Mouse (Mus musculus) midbrain, embryonic 12.5 days (tissue): ENCODE data around the gene Tnfrsf14. TPM values are rescaled to one million over a fixed set of nuclear protein-coding genes. Genes with fewer than 3 reads are reported as not detected.

Experiments used
- ATAC-seq: fragments of 200-750 bp; cut with Nextera tagmentation; 2 replicates; pipeline ENCODE4 v1.8.0; 2017; ENCODE audit warnings: low read depth, moderate TSS enrichment, moderate library complexity; ENCODE audit not compliant: low FRiP score
- H3K27ac ChIP-seq: fragments of 300-500 bp; sonication (generic); replicated peaks from 2 replicates; pipeline ENCODE4 v1.5.1; 2016; ENCODE audit warnings: mild to moderate bottlenecking
- H3K27me3 ChIP-seq: fragments of 300-500 bp; sonication (generic); 2 replicates; pipeline ENCODE4 v1.6.1; 2016; ENCODE audit warnings: mild to moderate bottlenecking
- H3K36me3 ChIP-seq: fragments of 300-500 bp; sonication (generic); 2 replicates; pipeline ENCODE4 v1.6.1; 2016
- H3K4me1 ChIP-seq: fragments of 300-500 bp; sonication (generic); 2 replicates; pipeline ENCODE4 v1.6.1; 2016
- H3K4me2 ChIP-seq: fragments of 300-500 bp; sonication (generic); replicated peaks from 2 replicates; pipeline ENCODE4 v1.6.1; 2016; ENCODE audit warnings: mild to moderate bottlenecking, moderate library complexity
- H3K4me3 ChIP-seq: fragments of 300-500 bp; sonication (generic); 2 replicates; pipeline ENCODE4 v1.5.1; 2016; ENCODE audit warnings: mild to moderate bottlenecking
- H3K9ac ChIP-seq: fragments of 300-500 bp; sonication (generic); replicated peaks from 2 replicates; pipeline ENCODE4 v1.6.1; 2016; ENCODE audit warnings: mild to moderate bottlenecking, moderate library complexity
- H3K9me3 ChIP-seq: fragments of 300-500 bp; sonication (generic); 2 replicates; pipeline ENCODE4 v1.6.1; 2016; ENCODE audit warnings: mild to moderate bottlenecking
- WGBS: fragments of 180-500 bp; shearing (Covaris S2); methylation state at CpG from one replicate; pipeline ENCODE4 v1.1.7; 2016; 5-methylcytosine and 5-hydroxymethylcytosine counted together
- polyA plus RNA-seq: library from polyadenylated mRNA; unstranded; fragments of >200 nt; fragmentation: Nextera tagmentation; extraction: Ambion mirVana; gene quantifications from 2 replicates; pipeline ENCODE4 v1.2.1, GENCODE M21; 2016

Gene Tnfrsf14
- polyA plus RNA-seq, 1 experiment from 2014 or later, result 0.78 TPM

- Histone ChIP-seq H3K27me3 (no peaks in the 10 kb centered on the region), H3K36me3 (no peaks in the 10 kb centered on the region), H3K9ac (no peak overlapping the region), H3K9me3 (no peaks in the 10 kb centered on the region), H3K4me2 (no peak overlapping the region), H3K4me3 (no peak overlapping the region), H3K4me1 (peaks cover 4% of the 10 kb centered on the region; the same call in 1 of the 2 replicates), H3K27ac (no peak overlapping the region; the same call in 1 of the 2 replicates)
- ATAC-seq, result no peak
- WGBS, result 84% methylated on average over 12 of the region's 12 CpGs
These were observed 811 bp upstream of the Tnfrsf14 start for GRCm38 (mm10) chr4:154929088-154929660.

DNA sequence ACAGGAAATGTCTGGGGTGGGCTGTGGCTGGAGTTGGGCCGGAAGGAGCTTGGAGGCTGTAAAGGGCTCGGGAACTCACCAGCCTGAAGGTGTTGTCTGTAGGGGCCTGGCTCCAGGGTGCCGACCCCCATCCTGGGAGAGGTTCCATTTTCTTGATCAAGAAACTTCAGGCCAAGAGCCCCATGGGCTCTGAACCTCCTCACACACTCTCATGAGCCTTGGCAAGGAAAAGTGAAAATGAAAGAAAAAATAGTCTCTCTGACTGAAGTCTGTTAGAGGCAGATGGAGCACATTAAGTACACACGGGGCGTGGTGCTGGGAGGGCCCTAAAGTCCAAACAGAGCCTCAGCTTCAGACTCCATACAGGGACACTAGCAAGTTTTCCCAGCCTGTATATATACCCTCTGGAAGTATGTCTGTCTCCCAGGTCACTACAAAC lies 445 bp downstream of the Tnfrsf14 start:
- WGBS, result 81% methylated on average over 5 of the region's 5 CpGs
- Histone ChIP-seq H3K9me3 (no peaks in the 10 kb centered on the region), H3K27me3 (no peaks in the 10 kb centered on the region), H3K9ac (no peak overlapping the region), H3K4me1 (peaks cover 4% of the 10 kb centered on the region; the same call in 1 of the 2 replicates), H3K27ac (no peak overlapping the region), H3K36me3 (no peaks in the 10 kb centered on the region), H3K4me2 (no peak overlapping the region), H3K4me3 (no peak overlapping the region)
- no peak for ATAC-seq

- 70% methylated on average over 9 of the region's 9 CpGs for WGBS
- H3K9ac ChIP-seq, result no peak overlapping the region; the same call in 1 of the 2 replicates
- ATAC-seq, result no peak
- no peaks in the 10 kb centered on the region for H3K27me3 ChIP-seq
- no peak overlapping the region for H3K4me2 ChIP-seq
- peaks cover 4% of the 10 kb centered on the region; the same call in 1 of the 2 replicates for H3K4me1 ChIP-seq
- H3K9me3 ChIP-seq, result no peaks in the 10 kb centered on the region
- H3K27ac ChIP-seq, result no peak overlapping the region
- H3K36me3 ChIP-seq, result no peaks in the 10 kb centered on the region
- no peak overlapping the region for H3K4me3 ChIP-seq
These were observed 1.1 kb downstream of the Tnfrsf14 start for GRCm38 (mm10) chr4:154926969-154927898.

DNA sequence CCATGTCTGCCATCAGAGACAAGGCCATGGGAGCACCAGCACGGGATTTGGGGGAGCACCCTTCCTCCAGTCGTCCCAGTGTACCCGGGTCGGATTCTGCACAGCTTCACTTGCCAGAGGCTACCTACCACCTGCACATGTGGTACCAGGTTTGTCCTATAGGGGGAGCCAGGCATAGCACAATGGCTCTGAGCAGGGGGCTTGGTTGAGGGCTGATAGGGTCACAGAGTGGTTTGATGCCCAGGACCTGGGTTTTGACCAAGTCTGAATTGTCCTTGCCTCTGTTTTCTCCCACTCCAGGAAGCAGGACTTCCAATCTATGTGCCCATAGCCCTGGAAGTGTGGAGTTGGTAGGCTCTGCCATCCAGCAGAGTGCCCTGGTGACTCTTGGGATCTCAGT lies 3.0 kb downstream of the Tnfrsf14 start:
- no peak overlapping the region for H3K4me3 ChIP-seq
- WGBS, result 53% methylated on average over 4 of the region's 4 CpGs
- ATAC-seq, result no peak
- H3K36me3 ChIP-seq, result no peaks in the 10 kb centered on the region
- H3K9me3 ChIP-seq, result no peaks in the 10 kb centered on the region
- H3K9ac ChIP-seq, result no peak overlapping the region
- peaks cover 4% of the 10 kb centered on the region; the same call in 1 of the 2 replicates for H3K4me1 ChIP-seq
- H3K4me2 ChIP-seq, result no peak overlapping the region
- no peak overlapping the region for H3K27ac ChIP-seq
- H3K27me3 ChIP-seq, result no peaks in the 10 kb centered on the region

GRCm38 (mm10) chr4:154922931-154923330 lies 5.4 kb downstream of the Tnfrsf14 start:
- Histone ChIP-seq H3K4me1 (no peaks in the 10 kb centered on the region), H3K27ac (no peak overlapping the region), H3K4me3 (no peak overlapping the region), H3K27me3 (no peaks in the 10 kb centered on the region), H3K36me3 (no peaks in the 10 kb centered on the region), H3K9me3 (no peaks in the 10 kb centered on the region), H3K4me2 (no peak overlapping the region), H3K9ac (no peak overlapping the region)
- WGBS, result 79% methylated on average over 5 of the region's 5 CpGs
- ATAC-seq, result no peak

DNA sequence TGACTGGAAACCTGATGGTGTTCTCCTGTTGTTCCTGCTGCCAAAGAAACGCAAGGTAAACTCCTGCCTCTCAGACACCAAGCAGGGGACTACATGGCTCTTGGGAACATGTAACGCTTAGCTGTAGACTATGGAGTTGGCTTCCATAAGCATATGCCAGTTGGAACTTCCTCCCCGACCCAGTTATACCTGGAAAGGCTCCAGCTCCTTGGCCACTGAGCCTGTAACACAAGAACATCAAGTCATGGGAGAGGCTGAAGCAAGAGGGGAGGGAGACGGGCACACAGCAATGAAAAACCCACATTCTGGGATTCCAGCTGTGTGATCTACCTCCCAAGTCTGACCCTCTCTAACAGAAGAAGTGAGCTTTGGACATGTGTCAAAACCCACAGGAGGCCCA lies 6.1 kb downstream of the Tnfrsf14 start:
- no peak for ATAC-seq
- WGBS, result 85% methylated on average over 4 of the region's 4 CpGs
- no peak overlapping the region for H3K27ac ChIP-seq
- no peaks in the 10 kb centered on the region for H3K4me1 ChIP-seq
- H3K4me3 ChIP-seq, result no peak overlapping the region
- H3K9ac ChIP-seq, result no peak overlapping the region
- H3K27me3 ChIP-seq, result no peaks in the 10 kb centered on the region
- H3K4me2 ChIP-seq, result no peak overlapping the region
- no peaks in the 10 kb centered on the region for H3K36me3 ChIP-seq
- no peaks in the 10 kb centered on the region for H3K9me3 ChIP-seq

- no peak for ATAC-seq
- no peak overlapping the region for H3K9ac ChIP-seq
- H3K27me3 ChIP-seq, result 0 out of 2 replicates have a peak, but pooled peaks cover 2% of the 10 kb centered on the region
- H3K36me3 ChIP-seq, result no peaks in the 10 kb centered on the region
- 85% methylated on average over 4 of the region's 4 CpGs for WGBS
- no peak overlapping the region for H3K27ac ChIP-seq
- H3K9me3 ChIP-seq, result no peaks in the 10 kb centered on the region
- no peaks in the 10 kb centered on the region for H3K4me1 ChIP-seq
- no peak overlapping the region for H3K4me3 ChIP-seq
- H3K4me2 ChIP-seq, result no peak overlapping the region
These were observed 11.7 kb downstream of the Tnfrsf14 start for GRCm38 (mm10) chr4:154916662-154917061.

- 0 out of 2 replicates have a peak, but pooled peaks cover 5% of the 10 kb centered on the region for H3K27me3 ChIP-seq
- WGBS, result 87% methylated on average over 10 of the region's 10 CpGs
- H3K36me3 ChIP-seq, result no peaks in the 10 kb centered on the region
- H3K4me2 ChIP-seq, result no peak overlapping the region
- H3K27ac ChIP-seq, result no peak overlapping the region
- H3K9ac ChIP-seq, result no peak overlapping the region
- peaks cover 10% of the 10 kb centered on the region for H3K4me1 ChIP-seq
- H3K9me3 ChIP-seq, result no peaks in the 10 kb centered on the region
- ATAC-seq, result no peak
- H3K4me3 ChIP-seq, result no peak overlapping the region
These were observed 13.1 kb downstream of the Tnfrsf14 start for GRCm38 (mm10) chr4:154915286-154915685.

GRCm38 (mm10) chr4:154914707-154915106 lies 13.7 kb downstream of the Tnfrsf14 start:
- Histone ChIP-seq H3K27me3 (0 out of 2 replicates have a peak, but pooled peaks cover 5% of the 10 kb centered on the region), H3K9ac (no peak overlapping the region), H3K27ac (no peak overlapping the region), H3K4me1 (peaks cover 12% of the 10 kb centered on the region), H3K4me3 (no peak overlapping the region), H3K4me2 (no peak overlapping the region), H3K9me3 (no peaks in the 10 kb centered on the region), H3K36me3 (no peaks in the 10 kb centered on the region)
- no peak for ATAC-seq
- WGBS, result 91% methylated on average over 3 of the region's 3 CpGs

DNA sequence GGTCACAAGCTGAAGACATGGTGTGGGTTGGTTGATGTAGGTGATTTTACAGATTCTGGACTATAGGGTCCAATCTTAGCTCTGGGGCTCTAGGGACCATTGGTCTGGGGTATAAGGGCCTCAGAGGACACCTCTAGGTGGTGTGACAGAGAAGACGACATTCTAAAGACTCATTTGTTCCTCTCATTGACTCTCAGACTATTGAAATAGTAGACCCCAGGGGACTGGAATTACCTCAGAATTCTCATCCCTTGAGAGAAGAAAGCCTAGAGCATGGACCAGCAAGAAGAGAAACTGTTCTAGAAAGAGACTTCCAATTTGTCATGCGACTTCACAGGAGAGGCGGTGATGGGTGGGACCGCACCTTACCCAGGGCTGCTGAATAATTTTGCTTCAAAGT lies 14.1 kb downstream of the Tnfrsf14 start:
- Histone ChIP-seq H3K36me3 (no peaks in the 10 kb centered on the region), H3K4me1 (peaks cover 12% of the 10 kb centered on the region), H3K9ac (no peak overlapping the region), H3K27ac (no peak overlapping the region), H3K27me3 (0 out of 2 replicates have a peak, but pooled peaks cover 5% of the 10 kb centered on the region), H3K9me3 (no peaks in the 10 kb centered on the region), H3K4me2 (no peak overlapping the region), H3K4me3 (no peak overlapping the region)
- 94% methylated on average over 4 of the region's 4 CpGs for WGBS
- no peak for ATAC-seq

DNA sequence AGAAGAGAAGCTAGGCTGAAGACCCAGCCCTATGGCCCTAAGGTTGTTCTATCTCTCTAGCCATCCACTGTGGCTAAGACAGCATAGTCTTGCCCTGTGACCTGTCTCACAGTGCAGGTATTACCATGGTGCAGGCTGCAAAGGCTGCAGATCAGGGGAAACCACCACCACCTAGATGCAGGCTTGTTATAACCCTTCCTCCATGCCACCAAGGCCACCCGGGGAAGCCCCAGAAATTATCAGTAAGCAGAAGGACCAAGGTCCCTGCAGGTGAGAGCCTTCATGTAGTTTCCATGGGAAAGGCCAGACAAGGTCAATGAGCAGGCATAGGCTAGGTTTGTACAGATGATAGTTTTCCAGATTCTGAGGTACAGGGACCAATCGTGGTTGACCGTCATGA lies 14.5 kb downstream of the Tnfrsf14 start:
- Histone ChIP-seq H3K9ac (no peak overlapping the region), H3K4me2 (no peak overlapping the region), H3K4me3 (no peak overlapping the region), H3K9me3 (no peaks in the 10 kb centered on the region), H3K4me1 (peaks cover 12% of the 10 kb centered on the region), H3K36me3 (no peaks in the 10 kb centered on the region), H3K27me3 (0 out of 2 replicates have a peak, but pooled peaks cover 5% of the 10 kb centered on the region), H3K27ac (no peak overlapping the region)
- WGBS, result 93% methylated on average over 3 of the region's 3 CpGs
- no peak for ATAC-seq

DNA sequence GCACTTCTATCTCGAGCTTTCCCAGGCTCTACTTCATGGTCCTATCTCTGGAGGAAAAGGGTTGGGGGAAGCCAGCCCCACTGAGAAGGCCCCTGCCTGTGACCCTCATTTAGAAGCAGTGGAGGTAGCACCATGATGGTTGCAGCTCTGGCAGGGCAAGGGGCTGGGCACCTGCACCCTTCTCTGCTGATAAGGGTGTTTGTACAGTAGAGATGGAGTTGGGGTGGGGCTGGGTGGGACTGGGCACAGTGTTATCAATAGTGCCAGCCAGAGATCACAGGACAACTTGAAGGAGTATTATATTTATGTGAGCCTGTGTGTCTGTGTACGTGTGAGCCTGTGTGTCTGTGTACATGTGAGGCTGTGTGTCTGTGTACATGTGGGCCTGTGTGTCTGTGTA lies 16.7 kb downstream of the Tnfrsf14 start:
- Histone ChIP-seq H3K4me2 (no peak overlapping the region), H3K4me1 (peaks cover 17% of the 10 kb centered on the region), H3K9me3 (no peaks in the 10 kb centered on the region), H3K27me3 (0 out of 2 replicates have a peak, but pooled peaks cover 5% of the 10 kb centered on the region), H3K27ac (0 out of 2 replicates have a peak overlapping the region, but pooled peaks have one; percentile 30), H3K36me3 (no peaks in the 10 kb centered on the region), H3K4me3 (no peak overlapping the region), H3K9ac (no peak overlapping the region)
- no peak for ATAC-seq
- 69% methylated on average over 2 of the region's 2 CpGs for WGBS
